Mouse (Mus musculus): ENCODE data around the gene B4galt3. TPM values are rescaled to one million over a fixed set of nuclear protein-coding genes. Genes with fewer than 3 reads are reported as not detected.

B4galt3 gene
- polyA plus RNA-seq, 1 experiment: 64.8 TPM

DNA sequence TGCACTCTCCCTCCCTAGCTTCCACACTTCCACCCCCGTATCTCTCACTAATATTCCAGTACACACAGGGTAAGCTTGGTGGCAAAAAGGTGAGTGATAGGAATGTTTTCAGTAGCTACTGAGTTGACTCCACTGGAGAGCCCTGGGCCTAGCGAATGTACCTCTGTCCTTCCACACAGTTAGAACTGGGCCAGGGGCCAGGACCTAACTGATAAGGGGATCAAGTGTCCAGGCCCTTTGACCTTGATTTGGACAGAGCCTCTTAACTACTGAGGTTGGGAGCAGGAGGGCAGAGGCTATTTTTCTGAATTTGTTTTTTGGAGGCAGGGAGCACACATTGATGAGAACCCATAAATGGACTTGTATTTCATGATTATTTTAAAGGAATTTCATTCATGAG, 46.3 kb upstream of the B4galt3 start:
- H3K4me1 ChIP-seq (ENCODE audit: control insufficient read depth, insufficient read depth, low read length): peaks cover 6% of the 10 kb centered on the region
- H3K4me3 ChIP-seq (ENCODE audit: low read depth, low read length): no peak overlapping the region
- peaks cover 3% of the 10 kb centered on the region; the same call in 1 of the 2 replicates for H3K36me3 ChIP-seq (ENCODE audit: control insufficient read depth, insufficient read depth, low read length, poor library complexity, severe bottlenecking)
- no peaks in the 10 kb centered on the region for H3K27me3 ChIP-seq (ENCODE audit: control insufficient read depth, insufficient read depth, low read length, poor library complexity, severe bottlenecking)
- H3K27ac ChIP-seq (ENCODE audit: insufficient read depth, low read length): 0 out of 2 replicates have a peak overlapping the region, but pooled peaks have one; percentile 10
- H3K9ac ChIP-seq (ENCODE audit: low read depth, poor library complexity, severe bottlenecking): no peak overlapping the region
- H3K9me3 ChIP-seq (replicated peaks; ENCODE audit: control insufficient read depth, insufficient read depth, low read length, poor library complexity, severe bottlenecking): no peaks in the 10 kb centered on the region
- TF ChIP-seq POLR2A (IDR thresholded peaks at IDR 0.05; ENCODE audit: insufficient read depth, low read length) (no peak), EP300 (IDR thresholded peaks at IDR 0.05; ENCODE audit: insufficient read depth, low read depth, low read length) (no peak)

DNA sequence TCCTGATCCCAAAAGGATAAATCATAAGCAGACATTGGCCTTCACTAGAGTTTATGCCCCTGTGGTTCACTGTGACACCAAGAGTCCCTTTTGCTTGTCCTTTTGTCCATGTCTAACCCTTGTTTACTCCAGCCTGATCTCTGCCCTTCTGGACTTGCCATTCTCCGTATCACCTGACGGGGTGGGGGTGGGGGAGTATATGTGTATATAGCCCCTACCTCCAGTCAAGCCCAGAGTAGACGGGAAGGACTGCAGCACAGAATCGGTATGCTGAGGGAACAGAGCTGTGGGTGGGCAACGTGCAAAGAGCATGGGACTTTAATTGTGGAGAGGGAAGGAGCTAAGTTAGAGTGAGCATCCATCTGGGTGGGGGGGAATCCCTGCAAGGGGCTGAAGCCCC, 45.3 kb upstream of the B4galt3 start, which contains the start of gene Apoa2:
TSS of gene Apoa2 (plus strand) at position 198 of the 400 bp plus-strand sequence.
- H3K36me3 ChIP-seq (ENCODE audit: control insufficient read depth, insufficient read depth, low read length, poor library complexity, severe bottlenecking): peaks cover under 1% of the 10 kb centered on the region; the same call in 1 of the 2 replicates
- no peak for TF ChIP-seq POLR2A (IDR thresholded peaks at IDR 0.05; ENCODE audit: insufficient read depth, low read length)
- TF ChIP-seq EP300 (IDR thresholded peaks at IDR 0.05; ENCODE audit: insufficient read depth, low read depth, low read length): no peak
- no peak for TF ChIP-seq CTCF (IDR thresholded peaks at IDR 0.05; ENCODE audit: low read depth, low read length)
- no peaks in the 10 kb centered on the region for H3K27me3 ChIP-seq (ENCODE audit: control insufficient read depth, insufficient read depth, low read length, poor library complexity, severe bottlenecking)
- no peak within 1 kb of the TSS for H3K27ac ChIP-seq (ENCODE audit: insufficient read depth, low read length)
- no peak within 1 kb of the TSS for H3K4me3 ChIP-seq (ENCODE audit: low read depth, low read length)
- H3K4me1 ChIP-seq (ENCODE audit: control insufficient read depth, insufficient read depth, low read length): peaks cover 9% of the 10 kb centered on the region
- no peaks in the 10 kb centered on the region for H3K9me3 ChIP-seq (replicated peaks; ENCODE audit: control insufficient read depth, insufficient read depth, low read length, poor library complexity, severe bottlenecking)
- H3K9ac ChIP-seq (ENCODE audit: low read depth, poor library complexity, severe bottlenecking): no peak within 1 kb of the TSS

DNA sequence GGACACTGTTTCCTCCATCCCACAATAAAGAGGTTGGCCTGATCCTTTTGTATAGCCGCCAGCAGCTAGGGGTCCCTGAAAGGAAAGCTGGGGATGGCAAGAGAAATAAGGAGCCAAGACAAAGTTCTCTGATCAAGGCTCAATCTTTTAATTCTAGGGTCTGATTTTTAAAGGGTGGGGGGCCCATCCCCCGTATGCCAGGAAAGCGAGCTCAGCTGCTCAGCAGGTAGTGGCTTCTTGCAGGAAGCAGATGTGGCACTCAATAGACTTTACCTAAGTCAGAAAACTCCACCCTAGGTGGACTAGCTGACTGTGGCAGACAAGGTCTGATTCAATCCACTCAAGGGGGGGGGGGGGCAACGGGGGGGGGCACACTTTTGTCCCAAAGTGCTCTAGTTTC, 43.3 kb upstream of the B4galt3 start:
- Histone ChIP-seq H3K4me1 (ENCODE audit: control insufficient read depth, insufficient read depth, low read length) (peaks cover 7% of the 10 kb centered on the region), H3K4me3 (ENCODE audit: low read depth, low read length) (no peak overlapping the region), H3K36me3 (ENCODE audit: control insufficient read depth, insufficient read depth, low read length, poor library complexity, severe bottlenecking) (no peaks in the 10 kb centered on the region), H3K9me3 (replicated peaks; ENCODE audit: control insufficient read depth, insufficient read depth, low read length, poor library complexity, severe bottlenecking) (no peaks in the 10 kb centered on the region), H3K9ac (ENCODE audit: low read depth, poor library complexity, severe bottlenecking) (no peak overlapping the region), H3K27me3 (ENCODE audit: control insufficient read depth, insufficient read depth, low read length, poor library complexity, severe bottlenecking) (no peaks in the 10 kb centered on the region), H3K27ac (ENCODE audit: insufficient read depth, low read length) (no peak overlapping the region)
- no peak for TF ChIP-seq POLR2A (IDR thresholded peaks at IDR 0.05; ENCODE audit: insufficient read depth, low read length)
- TF ChIP-seq CTCF (IDR thresholded peaks at IDR 0.05; ENCODE audit: low read depth, low read length): no peak
- TF ChIP-seq EP300 (IDR thresholded peaks at IDR 0.05; ENCODE audit: insufficient read depth, low read depth, low read length): 0 out of 2 replicates have a peak, but pooled peaks have one; percentile 8

DNA sequence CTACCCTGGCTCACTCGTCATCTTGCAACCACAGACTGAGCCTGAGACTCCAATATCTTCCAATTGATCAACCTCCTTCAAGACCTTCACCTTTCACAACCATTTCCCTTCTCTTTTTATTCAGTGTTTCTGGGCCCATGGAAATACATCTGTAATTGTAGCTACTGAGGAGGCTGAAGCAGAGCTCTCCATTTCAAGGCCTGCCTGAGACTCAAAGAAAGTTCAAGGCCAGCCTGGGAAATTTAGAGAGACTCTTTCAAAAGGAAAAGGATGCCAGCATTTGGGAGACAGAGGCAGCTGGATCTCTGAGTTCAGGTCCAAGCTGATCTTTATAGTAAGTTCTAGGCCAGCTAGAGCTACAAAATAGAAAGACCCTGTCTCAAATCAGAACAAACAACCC, 42.2 kb upstream of the B4galt3 start:
- Histone ChIP-seq H3K36me3 (ENCODE audit: control insufficient read depth, insufficient read depth, low read length, poor library complexity, severe bottlenecking) (no peaks in the 10 kb centered on the region), H3K27ac (ENCODE audit: insufficient read depth, low read length) (no peak overlapping the region), H3K4me3 (ENCODE audit: low read depth, low read length) (no peak overlapping the region), H3K9me3 (replicated peaks; ENCODE audit: control insufficient read depth, insufficient read depth, low read length, poor library complexity, severe bottlenecking) (no peaks in the 10 kb centered on the region), H3K27me3 (ENCODE audit: control insufficient read depth, insufficient read depth, low read length, poor library complexity, severe bottlenecking) (no peaks in the 10 kb centered on the region), H3K9ac (ENCODE audit: low read depth, poor library complexity, severe bottlenecking) (no peak overlapping the region), H3K4me1 (ENCODE audit: control insufficient read depth, insufficient read depth, low read length) (peaks cover 7% of the 10 kb centered on the region)
- no peak for TF ChIP-seq EP300 (IDR thresholded peaks at IDR 0.05; ENCODE audit: insufficient read depth, low read depth, low read length)
- TF ChIP-seq POLR2A (IDR thresholded peaks at IDR 0.05; ENCODE audit: insufficient read depth, low read length): no peak
- TF ChIP-seq CTCF (IDR thresholded peaks at IDR 0.05; ENCODE audit: low read depth, low read length): no peak

DNA sequence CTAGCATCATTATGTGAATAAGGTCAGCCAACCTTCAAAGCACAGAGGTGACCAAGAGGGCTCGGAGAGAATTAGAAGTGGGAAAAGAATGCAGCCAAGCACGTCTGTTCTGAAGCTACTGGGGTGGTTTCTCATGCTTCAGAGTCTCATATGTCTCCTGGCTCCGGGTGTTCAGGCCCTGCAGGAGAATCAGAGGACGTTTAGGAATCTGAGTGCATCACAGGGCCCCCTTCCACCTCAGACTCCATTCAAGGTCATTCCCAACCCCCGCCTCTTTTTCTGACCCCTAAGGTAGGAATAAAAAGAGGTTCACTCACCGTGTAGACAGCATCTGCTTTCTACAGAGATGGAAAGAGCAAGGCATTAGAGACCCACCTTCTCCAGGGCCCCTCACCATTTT, 40.4 kb upstream of the B4galt3 start:
- Histone ChIP-seq H3K27me3 (ENCODE audit: control insufficient read depth, insufficient read depth, low read length, poor library complexity, severe bottlenecking) (no peaks in the 10 kb centered on the region), H3K9ac (ENCODE audit: low read depth, poor library complexity, severe bottlenecking) (no peak overlapping the region), H3K4me1 (ENCODE audit: control insufficient read depth, insufficient read depth, low read length) (peaks cover 7% of the 10 kb centered on the region), H3K9me3 (replicated peaks; ENCODE audit: control insufficient read depth, insufficient read depth, low read length, poor library complexity, severe bottlenecking) (no peaks in the 10 kb centered on the region), H3K27ac (ENCODE audit: insufficient read depth, low read length) (no peak overlapping the region), H3K36me3 (ENCODE audit: control insufficient read depth, insufficient read depth, low read length, poor library complexity, severe bottlenecking) (peaks cover 2% of the 10 kb centered on the region; the same call in 1 of the 2 replicates), H3K4me3 (ENCODE audit: low read depth, low read length) (no peak overlapping the region)
- no peak for TF ChIP-seq POLR2A (IDR thresholded peaks at IDR 0.05; ENCODE audit: insufficient read depth, low read length)

DNA sequence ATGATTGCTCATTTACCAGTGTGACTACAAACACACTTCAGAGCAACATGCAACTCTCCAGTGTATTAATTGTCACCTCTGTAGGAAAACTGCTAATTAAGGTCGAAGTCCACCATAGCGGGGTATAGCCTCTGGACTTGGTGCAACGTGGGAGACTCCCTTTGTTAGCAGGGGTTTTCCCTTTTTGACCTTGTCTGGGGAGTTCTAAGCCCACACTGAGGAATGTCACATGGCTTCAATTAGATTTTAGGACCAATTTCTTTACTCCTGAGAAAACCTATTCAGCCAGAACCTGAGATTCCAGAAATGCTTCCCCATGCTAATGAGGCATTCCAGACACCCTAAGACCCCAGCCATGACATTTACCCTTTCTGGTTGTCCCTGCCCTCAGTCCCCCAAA, 39.9 kb upstream of the B4galt3 start:
- peaks cover 7% of the 10 kb centered on the region for H3K36me3 ChIP-seq (ENCODE audit: control insufficient read depth, insufficient read depth, low read length, poor library complexity, severe bottlenecking)
- H3K27ac ChIP-seq (ENCODE audit: insufficient read depth, low read length): no peak overlapping the region
- TF ChIP-seq EP300 (IDR thresholded peaks at IDR 0.05; ENCODE audit: insufficient read depth, low read depth, low read length) (no peak), CTCF (IDR thresholded peaks at IDR 0.05; ENCODE audit: low read depth, low read length) (no peak), POLR2A (IDR thresholded peaks at IDR 0.05; ENCODE audit: insufficient read depth, low read length) (no peak)

More for the DNA sequence above, 39.9 kb upstream of the B4galt3 start:
- H3K9me3 ChIP-seq (replicated peaks; ENCODE audit: control insufficient read depth, insufficient read depth, low read length, poor library complexity, severe bottlenecking): no peaks in the 10 kb centered on the region
- H3K4me3 ChIP-seq (ENCODE audit: low read depth, low read length): no peak overlapping the region
- H3K4me1 ChIP-seq (ENCODE audit: control insufficient read depth, insufficient read depth, low read length): peaks cover 5% of the 10 kb centered on the region
- no peaks in the 10 kb centered on the region for H3K27me3 ChIP-seq (ENCODE audit: control insufficient read depth, insufficient read depth, low read length, poor library complexity, severe bottlenecking)
- no peak overlapping the region for H3K9ac ChIP-seq (ENCODE audit: low read depth, poor library complexity, severe bottlenecking)
